Mouse (Mus musculus): ENCODE data around the gene 1700092M07Rik. TPM values are rescaled to one million over a fixed set of nuclear protein-coding genes. Genes with fewer than 3 reads are reported as not detected.

1700092M07Rik gene
- total and polyA plus RNA-seq, 2 experiments from 2014 or later, result 0.85 TPM; not detected in 1

DNA sequence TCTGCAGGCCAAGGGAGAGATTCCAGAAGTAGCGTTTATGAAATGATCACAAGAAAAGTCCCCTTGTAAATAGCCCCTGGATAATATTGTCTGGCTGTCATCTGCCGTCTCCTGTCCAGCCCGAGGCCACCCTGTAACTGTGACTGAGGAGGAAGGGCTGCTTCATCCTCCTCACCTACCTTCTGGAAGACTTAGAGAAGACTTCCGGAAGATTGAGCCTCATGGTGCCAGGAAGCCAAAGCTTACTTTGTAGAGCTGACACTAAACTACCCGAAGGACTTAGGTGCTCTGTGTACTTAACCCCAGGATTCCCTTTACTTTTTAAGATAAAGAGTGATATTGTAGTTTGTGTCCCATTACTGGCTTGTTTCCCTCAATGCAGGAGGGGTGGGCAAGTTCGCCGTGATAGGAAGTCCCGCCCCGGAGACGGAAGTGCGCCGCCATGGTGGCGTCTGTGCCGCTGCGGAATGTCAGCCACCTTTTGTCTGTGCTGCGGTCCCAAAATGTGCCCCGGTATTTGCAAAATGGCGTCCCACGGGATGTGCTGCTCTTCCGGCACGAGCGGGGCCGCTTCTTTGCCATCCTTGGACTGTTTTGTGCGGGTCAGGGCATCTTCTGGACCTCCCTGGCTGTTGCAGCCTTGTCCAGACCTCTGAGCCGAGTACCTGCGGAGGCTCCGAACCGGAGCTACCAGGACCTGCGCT lies 30.2 kb downstream of the 1700092M07Rik start, which contains the start of gene Tmem223:
Gene Tmem223, plus strand, starts transcription at position 430 of the 704 bp plus-strand sequence.
- Histone ChIP-seq H3K27me3 (ENCODE audit: insufficient read depth, low read length) (no peaks in the 10 kb centered on the region), H3K9me3 (ENCODE audit: low read length) (no peaks in the 10 kb centered on the region), H3K4me1 (ENCODE audit: insufficient read depth, low read length) (peaks cover 12% of the 10 kb centered on the region), H3K27ac (peak within 1 kb of the TSS; percentile 91), H3K36me3 (ENCODE audit: insufficient read depth, low read length) (peaks cover 35% of the 10 kb centered on the region), H3K4me3 (ENCODE audit: low read length) (peak within 1 kb of the TSS; percentile 84), H3K4me2 (ENCODE audit: low read depth, low read length) (peak within 1 kb of the TSS; percentile 81), H3K9ac (replicated peaks; ENCODE audit: low read length) (peak within 1 kb of the TSS; percentile 90)
- DNase-seq (ENCODE audit: low spot score), result peak; percentile 90
- 28% methylated on average over 29 of the region's 29 CpGs for WGBS
- peak; percentile 67 for ATAC-seq
- TF ChIP-seq CTCF (IDR thresholded peaks at IDR 0.05; ENCODE audit: low read depth), result peak; percentile 47

DNA sequence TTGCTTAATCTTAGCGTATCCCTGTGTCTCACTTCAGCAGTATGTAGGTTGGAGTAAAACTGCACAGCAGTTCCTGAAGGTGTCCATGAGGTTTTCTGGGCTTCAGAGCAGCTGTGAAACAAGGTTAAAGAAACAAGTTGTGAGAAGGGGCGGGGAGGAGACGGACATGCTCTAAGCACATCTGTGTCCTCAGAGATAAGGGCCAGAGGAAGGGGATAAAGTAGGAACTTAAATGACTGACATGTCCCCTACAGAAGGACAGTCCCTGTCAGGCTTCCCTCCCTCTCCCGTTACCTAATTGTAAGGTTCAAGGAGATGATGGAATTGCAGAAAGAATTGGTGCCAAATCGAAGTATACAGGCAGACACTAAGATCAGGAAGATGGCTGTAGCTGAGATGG lies 32.5 kb downstream of the 1700092M07Rik start:
- no peak overlapping the region for H3K27ac ChIP-seq
- H3K36me3 ChIP-seq (ENCODE audit: insufficient read depth, low read length), result peaks cover 17% of the 10 kb centered on the region
- DNase-seq (ENCODE audit: low spot score) (no peak), ATAC-seq (no peak)
- no peaks in the 10 kb centered on the region for H3K9me3 ChIP-seq (ENCODE audit: low read length)
- H3K9ac ChIP-seq (replicated peaks; ENCODE audit: low read length), result peak overlapping the region; percentile 93; the same call in 1 of the 2 replicates
- no peaks in the 10 kb centered on the region for H3K27me3 ChIP-seq (ENCODE audit: insufficient read depth, low read length)
- H3K4me1 ChIP-seq (ENCODE audit: insufficient read depth, low read length), result peaks cover 12% of the 10 kb centered on the region
- 87% methylated on average over 5 of the region's 5 CpGs for whole genome bisulfite sequencing
- TF ChIP-seq CTCF (IDR thresholded peaks at IDR 0.05; ENCODE audit: low read depth), result no peak
- peak overlapping the region; percentile 95 for H3K4me2 ChIP-seq (ENCODE audit: low read depth, low read length)
- H3K4me3 ChIP-seq (ENCODE audit: low read length), result no peak overlapping the region

DNA sequence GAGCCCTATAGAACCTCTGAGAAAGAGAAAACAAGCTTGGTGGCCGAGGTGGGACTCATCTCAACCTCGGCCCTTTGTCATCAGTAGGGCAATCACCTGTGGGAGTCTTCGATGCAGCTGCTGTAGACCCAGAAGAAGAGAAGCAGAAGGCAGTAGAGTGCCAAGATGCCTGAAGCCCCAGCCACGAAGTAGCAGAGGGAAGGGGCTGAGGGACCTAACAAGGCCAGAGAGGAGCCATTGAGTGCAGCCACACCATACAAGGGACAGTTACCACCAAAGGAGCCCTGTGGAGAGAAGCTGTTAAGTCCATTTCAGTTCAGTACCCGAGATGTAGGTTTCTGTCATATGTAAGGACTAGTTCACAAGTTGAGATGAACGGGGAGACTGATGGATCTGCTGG lies 32.9 kb downstream of the 1700092M07Rik start:
- Histone ChIP-seq H3K4me2 (ENCODE audit: low read depth, low read length) (peak overlapping the region; percentile 95), H3K27ac (peak overlapping the region; percentile 95; the same call in 1 of the 2 replicates), H3K9ac (replicated peaks; ENCODE audit: low read length) (peak overlapping the region; percentile 93), H3K4me3 (ENCODE audit: low read length) (peak overlapping the region; percentile 69), H3K27me3 (ENCODE audit: insufficient read depth, low read length) (no peaks in the 10 kb centered on the region), H3K4me1 (ENCODE audit: insufficient read depth, low read length) (peaks cover 12% of the 10 kb centered on the region), H3K36me3 (ENCODE audit: insufficient read depth, low read length) (peaks cover 17% of the 10 kb centered on the region), H3K9me3 (ENCODE audit: low read length) (no peaks in the 10 kb centered on the region)
- DNase-seq (ENCODE audit: low spot score) (no peak), ATAC-seq (no peak)
- WGBS, result 61% methylated on average over 6 of the region's 6 CpGs
- TF ChIP-seq CTCF (IDR thresholded peaks at IDR 0.05; ENCODE audit: low read depth), result no peak

DNA sequence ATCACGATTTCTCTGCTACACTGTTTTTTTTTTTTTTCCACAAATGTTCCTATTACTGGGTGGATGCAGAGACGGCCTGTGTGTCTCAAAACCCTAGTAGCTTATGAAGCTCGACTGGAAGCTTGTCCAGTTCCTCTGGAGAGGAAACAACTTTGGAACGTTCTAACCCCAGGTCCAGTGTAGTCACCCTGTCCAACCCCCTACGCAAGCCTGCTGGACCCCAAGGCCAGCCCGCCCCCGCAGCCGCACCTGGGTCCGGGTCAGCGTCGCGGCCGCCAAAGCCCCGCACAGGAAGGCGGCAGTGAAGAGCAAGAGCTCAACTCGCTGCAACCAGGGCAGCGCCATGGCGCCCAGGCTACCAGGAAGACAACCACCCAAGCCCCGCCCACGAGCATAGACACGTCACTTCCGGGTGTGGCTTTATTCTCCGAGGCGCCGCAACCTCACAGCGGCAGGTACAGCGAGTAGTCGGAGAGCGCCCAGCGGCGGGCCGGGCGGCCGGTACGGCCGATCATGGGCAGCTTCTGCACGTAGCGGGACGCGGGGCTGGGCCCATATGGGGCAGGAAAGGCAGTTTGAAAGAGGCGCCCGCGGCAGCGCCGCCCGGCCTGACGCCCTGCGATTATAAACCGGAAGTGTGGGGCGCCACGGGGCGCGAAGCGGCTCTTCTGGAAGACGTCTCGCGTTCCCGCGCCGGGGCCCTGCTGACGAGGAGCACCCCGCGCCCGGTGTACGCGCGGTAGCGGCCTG lies 33.7 kb downstream of the 1700092M07Rik start, which contains the start of gene Tmem179b:
Gene Tmem179b, minus strand, starts transcription at position 382 of the 750 bp plus-strand sequence.
- peaks cover 14% of the 10 kb centered on the region; the same call in 1 of the 2 replicates for H3K36me3 ChIP-seq (ENCODE audit: insufficient read depth, low read length)
- DNase-seq (ENCODE audit: low spot score) (peak; percentile 97), ATAC-seq (peak; percentile 94)
- H3K9ac ChIP-seq (replicated peaks; ENCODE audit: low read length), result peak within 1 kb of the TSS; percentile 93
- H3K4me2 ChIP-seq (ENCODE audit: low read depth, low read length), result peak within 1 kb of the TSS; percentile 95
- peak within 1 kb of the TSS; percentile 69 for H3K4me3 ChIP-seq (ENCODE audit: low read length)
- WGBS, result under 1% methylated on average over 67 of the region's 68 CpGs
- H3K27me3 ChIP-seq (ENCODE audit: insufficient read depth, low read length), result no peaks in the 10 kb centered on the region
- no peaks in the 10 kb centered on the region for H3K9me3 ChIP-seq (ENCODE audit: low read length)
- peak within 1 kb of the TSS; percentile 95 for H3K27ac ChIP-seq
- H3K4me1 ChIP-seq (ENCODE audit: insufficient read depth, low read length), result peaks cover 12% of the 10 kb centered on the region
- TF ChIP-seq CTCF (IDR thresholded peaks at IDR 0.05; ENCODE audit: low read depth), result peak; percentile 23; the same call in 1 of the 2 replicates

DNA sequence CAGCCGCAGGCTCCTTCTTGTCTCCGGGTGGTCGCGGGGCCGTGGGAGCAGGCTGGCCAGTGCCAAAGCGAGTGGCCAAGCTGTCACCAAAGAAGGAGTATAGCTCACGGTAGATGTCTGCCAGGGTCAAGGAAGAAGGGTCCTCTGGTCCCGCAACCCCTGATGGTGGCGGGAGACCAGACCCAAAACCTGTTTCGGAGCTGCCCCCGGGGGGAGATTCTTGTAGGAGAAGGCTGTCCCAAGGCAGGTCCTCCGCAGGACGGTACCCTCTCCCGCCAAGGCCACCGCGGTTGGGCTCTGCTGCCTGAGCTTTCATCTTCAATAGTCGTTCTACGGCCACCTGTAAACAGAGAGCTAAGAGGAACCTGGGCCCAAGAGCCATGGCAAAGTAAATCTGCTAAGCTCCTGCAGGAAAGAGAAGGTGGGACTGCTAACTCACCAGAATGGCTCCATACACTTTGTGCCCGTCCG lies 34.5 kb downstream of the 1700092M07Rik start:
- peak overlapping the region; percentile 95 for H3K4me2 ChIP-seq (ENCODE audit: low read depth, low read length)
- no peaks in the 10 kb centered on the region for H3K27me3 ChIP-seq (ENCODE audit: insufficient read depth, low read length)
- WGBS, result 5% methylated on average over 20 of the region's 20 CpGs
- TF ChIP-seq CTCF (IDR thresholded peaks at IDR 0.05; ENCODE audit: low read depth), result no peak
- H3K4me3 ChIP-seq (ENCODE audit: low read length), result peak overlapping the region; percentile 69
- H3K27ac ChIP-seq, result peak overlapping the region; percentile 95
- no peaks in the 10 kb centered on the region for H3K9me3 ChIP-seq (ENCODE audit: low read length)
- peak; percentile 31 for DNase-seq (ENCODE audit: low spot score)
- H3K36me3 ChIP-seq (ENCODE audit: insufficient read depth, low read length), result peaks cover 16% of the 10 kb centered on the region; the same call in 1 of the 2 replicates
- no peak; the same call in none of the 2 replicates for ATAC-seq
- H3K4me1 ChIP-seq (ENCODE audit: insufficient read depth, low read length), result peaks cover 12% of the 10 kb centered on the region
- H3K9ac ChIP-seq (replicated peaks; ENCODE audit: low read length), result peak overlapping the region; percentile 93

DNA sequence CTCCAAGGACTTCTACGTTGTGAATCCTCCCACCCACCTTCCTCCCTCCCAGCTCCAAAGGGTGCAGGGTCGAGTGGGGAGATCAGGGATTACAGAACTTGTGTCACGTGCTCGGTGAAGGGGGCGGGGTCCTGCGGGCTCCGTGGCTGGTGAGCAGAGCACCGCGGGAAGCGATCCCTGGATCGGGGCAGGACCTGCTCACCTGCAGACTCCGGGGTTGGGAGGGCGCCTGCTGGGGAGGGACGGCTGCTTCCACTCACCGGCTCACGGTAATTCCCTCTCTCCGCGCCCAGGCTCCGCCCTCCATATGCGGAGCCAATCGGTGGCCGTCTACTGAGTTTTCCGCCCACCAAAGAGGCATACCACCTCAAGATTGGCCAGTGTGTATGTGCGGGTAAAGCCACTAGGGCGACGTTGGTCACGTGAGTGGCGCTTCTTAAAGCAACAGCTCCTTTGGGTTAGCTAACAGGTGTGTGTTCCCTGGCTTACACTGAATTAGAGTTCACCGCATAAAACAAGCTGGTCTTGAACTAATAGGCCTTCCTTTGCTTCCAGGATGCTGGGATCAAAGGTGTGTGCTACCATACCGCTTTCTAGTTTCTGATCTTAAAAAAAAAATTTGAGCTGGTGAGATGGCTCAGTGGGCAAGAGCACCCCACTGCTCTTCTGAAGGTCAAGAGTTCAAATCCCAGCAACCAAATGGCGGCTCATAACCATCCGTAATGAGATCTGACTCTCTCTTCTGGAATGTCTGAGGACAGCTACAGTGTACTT lies 45.7 kb downstream of the 1700092M07Rik start, which contains the start of gene Taf6l:
Gene Taf6l, minus strand, starts transcription at position 410 of the 774 bp plus-strand sequence.
- WGBS, result under 1% methylated on average over 32 of the region's 32 CpGs
- peak; percentile 97 for DNase-seq (ENCODE audit: low spot score)
- peak; percentile 100 for ATAC-seq
- peak within 1 kb of the TSS; percentile 55 for H3K9ac ChIP-seq (replicated peaks; ENCODE audit: low read length)
- peak; percentile 63 for TF ChIP-seq CTCF (IDR thresholded peaks at IDR 0.05; ENCODE audit: low read depth)
- peak within 1 kb of the TSS; percentile 61 for H3K4me2 ChIP-seq (ENCODE audit: low read depth, low read length)
- peaks cover 17% of the 10 kb centered on the region; the same call in 1 of the 2 replicates for H3K36me3 ChIP-seq (ENCODE audit: insufficient read depth, low read length)
- no peaks in the 10 kb centered on the region for H3K9me3 ChIP-seq (ENCODE audit: low read length)
- H3K27me3 ChIP-seq (ENCODE audit: insufficient read depth, low read length), result no peaks in the 10 kb centered on the region
- H3K4me3 ChIP-seq (ENCODE audit: low read length), result peak within 1 kb of the TSS; percentile 57
- H3K27ac ChIP-seq, result peak within 1 kb of the TSS; percentile 64; the same call in 1 of the 2 replicates
- H3K4me1 ChIP-seq (ENCODE audit: insufficient read depth, low read length), result no peaks in the 10 kb centered on the region

Measured in hindbrain, postnatal 0 days (tissue).